25 mouse cellular contexts compared by ENCODE assay signal in genomic region chr1:87970381-87970780, GRCm38 (mm10).
"Had no signal": no experiment of that assay in that cellular context is flagged by ENCODE, and none has a peak within 500 bp of the region (broad histone marks: within the 10 kb centered on the region; RNA-seq: fewer than 3 reads in every experiment).

No protein-coding gene starts in this region.

- H3K9me3 ChIP-seq: heart, embryonic 10.5 days; heart, embryonic 13.5 days; heart, embryonic 15.5 days; hindbrain, embryonic 13.5 days; hindbrain, embryonic 15.5 days; kidney, embryonic 15.5 days; limb, embryonic 13.5 days; limb, embryonic 15.5 days; liver, embryonic 15.5 days had no signal

- H3K4me3 ChIP-seq: heart, embryonic 10.5 days; heart, embryonic 13.5 days; heart, embryonic 15.5 days; hindbrain, embryonic 13.5 days; hindbrain, embryonic 15.5 days; kidney, embryonic 15.5 days; layer of hippocampus, adult 2 months; left cerebral cortex, adult 2 months; limb, embryonic 13.5 days; limb, embryonic 15.5 days; liver, embryonic 15.5 days had no signal

- ATAC-seq: hindbrain, postnatal 0 days; intestine, embryonic 16.5 days had no signal

- H3K4me2 ChIP-seq: heart, embryonic 13.5 days; heart, embryonic 15.5 days; hindbrain, embryonic 13.5 days; hindbrain, embryonic 15.5 days; kidney, embryonic 15.5 days; limb, embryonic 13.5 days; limb, embryonic 15.5 days; liver, embryonic 15.5 days had no signal

- H3K27ac ChIP-seq: heart, embryonic 10.5 days; heart, embryonic 13.5 days; heart, embryonic 15.5 days; hindbrain, embryonic 13.5 days; hindbrain, embryonic 15.5 days; hindbrain, postnatal 0 days; kidney, embryonic 15.5 days; kidney, postnatal 0 days; layer of hippocampus, adult 2 months; left cerebral cortex, adult 2 months; limb, embryonic 13.5 days; limb, embryonic 15.5 days; liver, embryonic 15.5 days had no signal

- H3K27me3 ChIP-seq: heart, embryonic 13.5 days; heart, embryonic 15.5 days; hindbrain, embryonic 13.5 days; hindbrain, embryonic 15.5 days; kidney, embryonic 15.5 days; limb, embryonic 13.5 days; limb, embryonic 15.5 days; liver, embryonic 15.5 days had no signal

- DNase-seq: gastrocnemius, postnatal 14 days; gastrocnemius, postnatal 36 days; heart, adult 18-20 months; heart, postnatal 14 days; heart, postnatal 36 days; kidney, adult 11 months; kidney, adult 2 months; kidney, adult 9 months; kidney, postnatal 14 days; kidney, postnatal 36 days; left cerebral cortex, postnatal 4 days had no signal

- H3K4me1 ChIP-seq: heart, embryonic 10.5 days; heart, embryonic 13.5 days; heart, embryonic 15.5 days; hindbrain, embryonic 13.5 days; hindbrain, embryonic 15.5 days; kidney, embryonic 15.5 days; limb, embryonic 13.5 days; limb, embryonic 15.5 days had no signal

- H3K9ac ChIP-seq: heart, embryonic 13.5 days; heart, embryonic 15.5 days; hindbrain, embryonic 13.5 days; hindbrain, embryonic 15.5 days; kidney, embryonic 15.5 days; limb, embryonic 13.5 days; limb, embryonic 15.5 days; liver, embryonic 15.5 days had no signal
